Mouse (Mus musculus): ENCODE measurements around the gene Cwf19l2. TPM values are rescaled to one million over a fixed set of nuclear protein-coding genes. Genes with fewer than 3 reads are reported as not detected.

Cwf19l2 gene
- total and polyA plus RNA-seq, 2 experiments from 2014 or later, result 6.5 to 12.0 TPM

GRCm38 (mm10) chr9:3519178-3519577 is 115.8 kb downstream of the Cwf19l2 start:
- no peak overlapping the region for H3K27ac ChIP-seq (ENCODE audit: low read depth, low read length)
- H3K9ac ChIP-seq, result no peak overlapping the region
- no peaks in the 10 kb centered on the region for H3K4me1 ChIP-seq (ENCODE audit: insufficient read depth)
- DNase-seq, result peak; percentile 70
- peak; percentile 92 for ATAC-seq
- H3K36me3 ChIP-seq (ENCODE audit: insufficient read depth), result no peaks in the 10 kb centered on the region
- TF ChIP-seq CTCF (IDR thresholded peaks at IDR 0.05; ENCODE audit: low read depth), result no peak
- no peaks in the 10 kb centered on the region for H3K9me3 ChIP-seq (ENCODE audit: low read length)
- 56% methylated on average over 1 of the region's 1 CpGs for WGBS
- H3K4me3 ChIP-seq (ENCODE audit: low read depth, low read length), result no peak overlapping the region
- H3K4me2 ChIP-seq (ENCODE audit: low read depth), result no peak overlapping the region
- no peaks in the 10 kb centered on the region for H3K27me3 ChIP-seq (ENCODE audit: insufficient read depth, low read length)

DNA sequence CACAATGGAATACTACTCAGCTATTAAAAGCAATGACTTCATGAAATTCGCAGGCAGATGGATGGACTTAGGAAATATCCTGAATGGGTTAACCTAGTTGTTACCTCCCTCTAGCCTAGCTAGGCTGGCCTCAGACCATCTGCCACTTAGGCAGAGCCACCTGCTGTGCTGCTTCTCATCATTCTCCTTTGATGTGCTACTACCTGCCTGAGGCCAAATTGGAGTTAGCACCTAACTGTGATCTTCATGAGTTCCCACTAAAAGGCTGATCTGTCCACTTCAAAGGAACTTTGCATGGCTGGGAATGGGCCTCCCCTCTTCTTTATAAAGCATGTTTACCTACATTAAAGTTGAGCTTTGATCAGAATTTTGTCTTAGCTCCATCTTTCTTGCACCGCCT is 117.6 kb downstream of the Cwf19l2 start:
- no peaks in the 10 kb centered on the region for H3K9me3 ChIP-seq (ENCODE audit: low read length)
- H3K4me2 ChIP-seq (ENCODE audit: low read depth), result no peak overlapping the region
- DNase-seq (no peak), ATAC-seq (no peak)
- H3K36me3 ChIP-seq (ENCODE audit: insufficient read depth), result no peaks in the 10 kb centered on the region
- H3K4me3 ChIP-seq (ENCODE audit: low read depth, low read length), result no peak overlapping the region
- no peaks in the 10 kb centered on the region for H3K27me3 ChIP-seq (ENCODE audit: insufficient read depth, low read length)
- no peak for TF ChIP-seq CTCF (IDR thresholded peaks at IDR 0.05; ENCODE audit: low read depth)
- no peaks in the 10 kb centered on the region for H3K4me1 ChIP-seq (ENCODE audit: insufficient read depth)
- no peak overlapping the region for H3K27ac ChIP-seq (ENCODE audit: low read depth, low read length)
- no peak overlapping the region for H3K9ac ChIP-seq
- 97% methylated on average over 2 of the region's 2 CpGs for WGBS

Other genes with a start within 250 kb of the Cwf19l2 start
- gene Alkbh8, start 68.5 kb upstream of the Cwf19l2 start, total RNA-seq (2014; rRNA removed), result 20.2 and 25.7 TPM in 2 replicates
- 22.6 and 46.4 TPM in 2 replicates for gene Alkbh8, start 68.5 kb upstream of the Cwf19l2 start, polyA plus RNA-seq (2015; fragmentation: Nextera tagmentation; extraction: Ambion mirVana)
- gene Gucy1a2, start 129.2 kb downstream of the Cwf19l2 start, total RNA-seq (2014; rRNA removed), result 31.5 and 40.8 TPM in 2 replicates
- 1.8 and 3.3 TPM in 2 replicates for gene Gucy1a2, start 129.2 kb downstream of the Cwf19l2 start, polyA plus RNA-seq (2015; fragmentation: Nextera tagmentation; extraction: Ambion mirVana)

All from forebrain, postnatal 0 days (tissue).